Mouse (Mus musculus) neural tube, embryonic 12.5 days (tissue): ENCODE measurements at regions not wholly inside any gene's neighbourhood (a gene's known extent, or its start where the extent isn't known, plus 50 kb on each side); places are given as distances from the start of the nearest gene placed in this dataset.

Source experiments
- ATAC-seq: fragments of 200-750 bp; cut with Nextera tagmentation; 2 replicates; pipeline ENCODE4 v1.8.0; 2017; ENCODE audit warnings: low read depth, mild to moderate bottlenecking, moderate TSS enrichment, moderate library complexity; ENCODE audit not compliant: low FRiP score
- H3K27ac ChIP-seq: fragments of 300-500 bp; sonication (generic); 2 replicates; pipeline ENCODE4 v1.5.1; 2016
- H3K27me3 ChIP-seq: fragments of 300-500 bp; sonication (generic); replicated peaks from 2 replicates; pipeline ENCODE4 v1.6.1; 2016; ENCODE audit warnings: mild to moderate bottlenecking
- H3K36me3 ChIP-seq: fragments of 300-500 bp; sonication (generic); 2 replicates; pipeline ENCODE4 v1.6.1; 2016; ENCODE audit warnings: mild to moderate bottlenecking
- H3K4me1 ChIP-seq: fragments of 300-500 bp; sonication (generic); 2 replicates; pipeline ENCODE4 v1.6.1; 2016
- H3K4me2 ChIP-seq: fragments of 300-500 bp; sonication (generic); replicated peaks from 2 replicates; pipeline ENCODE4 v1.6.1; 2016; ENCODE audit warnings: mild to moderate bottlenecking
- H3K4me3 ChIP-seq: fragments of 300-500 bp; sonication (generic); 2 replicates; pipeline ENCODE4 v1.5.1; 2016
- H3K9ac ChIP-seq: fragments of 300-500 bp; sonication (generic); 2 replicates; pipeline ENCODE4 v1.6.1; 2016; ENCODE audit warnings: mild to moderate bottlenecking
- H3K9me3 ChIP-seq: fragments of 300-500 bp; sonication (generic); 2 replicates; pipeline ENCODE4 v1.6.1; 2016; ENCODE audit warnings: mild to moderate bottlenecking
- WGBS: fragments of 180-500 bp; shearing (Covaris S2); methylation state at CpG from one replicate; pipeline ENCODE4 v1.1.7; 2016; 5-methylcytosine and 5-hydroxymethylcytosine counted together

GRCm38 (mm10) chr6:50982856-50983255 is 328.6 kb upstream of the Npvf start:
- Histone ChIP-seq H3K9ac (no peak overlapping the region), H3K27me3 (no peaks in the 10 kb centered on the region), H3K9me3 (no peaks in the 10 kb centered on the region), H3K4me1 (peaks cover 13% of the 10 kb centered on the region), H3K4me2 (no peak overlapping the region), H3K36me3 (no peaks in the 10 kb centered on the region), H3K27ac (no peak overlapping the region), H3K4me3 (no peak overlapping the region)
- ATAC-seq = no peak
- 77% methylated on average over 4 of the region's 4 CpGs for WGBS

DNA sequence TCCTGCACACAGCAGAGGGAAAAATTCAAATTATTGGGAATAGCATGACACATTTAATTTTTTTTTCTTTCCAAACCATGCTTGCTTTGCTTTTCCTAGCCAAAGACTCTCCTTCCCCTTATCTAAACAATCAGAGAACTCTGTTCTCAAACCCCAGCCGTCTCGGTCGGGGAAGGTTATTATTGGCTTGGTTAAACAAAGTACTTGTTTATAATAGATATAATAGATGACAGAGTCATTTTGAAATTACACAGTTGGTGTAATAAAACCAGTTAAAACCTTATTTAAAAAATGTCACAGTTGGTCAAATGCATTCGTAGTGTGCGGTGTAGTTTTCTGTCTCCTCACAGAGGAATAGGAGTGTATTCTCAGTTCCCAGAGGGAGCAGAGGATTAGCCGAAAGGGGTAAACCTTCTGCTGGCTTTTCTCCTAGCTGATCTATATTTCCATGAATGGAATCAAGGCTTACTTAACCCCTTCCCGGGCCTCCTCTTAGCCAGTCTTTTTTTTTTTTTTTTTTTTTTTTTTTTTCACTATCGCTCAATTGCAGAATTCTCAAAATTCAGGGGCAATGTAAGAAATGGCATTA is 329.4 kb upstream of the Npvf start:
- WGBS = 62% methylated on average over 8 of the region's 8 CpGs
- Histone ChIP-seq H3K4me1 (peaks cover 13% of the 10 kb centered on the region), H3K9ac (no peak overlapping the region), H3K27ac (no peak overlapping the region), H3K4me3 (no peak overlapping the region), H3K4me2 (no peak overlapping the region), H3K36me3 (no peaks in the 10 kb centered on the region), H3K9me3 (no peaks in the 10 kb centered on the region), H3K27me3 (no peaks in the 10 kb centered on the region)
- no peak for ATAC-seq

GRCm38 (mm10) chr6:50984157-50984905 is 330.1 kb upstream of the Npvf start:
- ATAC-seq = no peak
- Histone ChIP-seq H3K9ac (no peak overlapping the region), H3K27ac (no peak overlapping the region)

GRCm38 (mm10) chr6:50986270-50986924 is 332.2 kb upstream of the Npvf start:
- no peak overlapping the region for H3K9ac ChIP-seq
- ATAC-seq = no peak
- no peaks in the 10 kb centered on the region for H3K27me3 ChIP-seq
- H3K4me2 ChIP-seq = no peak overlapping the region
- H3K36me3 ChIP-seq = no peaks in the 10 kb centered on the region
- no peaks in the 10 kb centered on the region for H3K9me3 ChIP-seq
- no peak overlapping the region for H3K4me3 ChIP-seq
- whole genome bisulfite sequencing = 79% methylated on average over 9 of the region's 9 CpGs
- peaks cover 13% of the 10 kb centered on the region for H3K4me1 ChIP-seq
- no peak overlapping the region for H3K27ac ChIP-seq

More at GRCm38 (mm10) chr6:50984157-50984905, 330.1 kb upstream of the Npvf start:
- H3K9me3 ChIP-seq = no peaks in the 10 kb centered on the region
- peaks cover 13% of the 10 kb centered on the region for H3K4me1 ChIP-seq
- H3K27me3 ChIP-seq = no peaks in the 10 kb centered on the region
- H3K4me3 ChIP-seq = no peak overlapping the region
- 43% methylated on average over 11 of the region's 11 CpGs for WGBS
- no peak overlapping the region for H3K4me2 ChIP-seq
- no peaks in the 10 kb centered on the region for H3K36me3 ChIP-seq

- ATAC-seq = no peak
- WGBS = 73% methylated on average over 3 of the region's 3 CpGs
Measured at GRCm38 (mm10) chr6:50988561-50988960, 334.3 kb upstream of the Npvf start.

GRCm38 (mm10) chr6:50991528-50992125 is 337.4 kb upstream of the Npvf start:
- Histone ChIP-seq H3K4me2 (no peak overlapping the region), H3K27ac (no peak overlapping the region)

More at GRCm38 (mm10) chr6:50988561-50988960, 334.3 kb upstream of the Npvf start:
- H3K27me3 ChIP-seq = no peaks in the 10 kb centered on the region
- H3K4me3 ChIP-seq = no peak overlapping the region
- no peak overlapping the region for H3K27ac ChIP-seq
- H3K9me3 ChIP-seq = no peaks in the 10 kb centered on the region
- H3K4me2 ChIP-seq = no peak overlapping the region
- no peaks in the 10 kb centered on the region for H3K36me3 ChIP-seq
- peaks cover 13% of the 10 kb centered on the region for H3K4me1 ChIP-seq
- no peak overlapping the region for H3K9ac ChIP-seq

DNA sequence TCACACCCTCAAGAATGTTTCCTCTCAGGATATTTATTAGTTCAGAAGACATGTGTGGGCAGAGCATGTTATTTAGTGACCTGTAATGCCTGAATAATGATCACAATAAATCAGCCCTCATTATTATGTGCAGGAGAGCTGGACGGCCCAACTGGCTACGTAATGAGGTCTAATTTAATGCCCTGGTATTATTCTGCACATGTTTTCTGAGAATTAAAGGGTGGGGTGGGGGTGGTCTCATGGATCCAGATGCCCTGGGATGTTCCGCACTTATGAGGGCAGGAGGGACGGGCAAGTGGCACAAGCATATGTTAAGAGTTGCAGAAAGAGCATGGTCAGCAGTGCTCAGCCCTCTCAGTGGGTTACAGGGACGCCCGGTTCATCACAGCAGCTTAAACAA is 339.7 kb upstream of the Npvf start:
- Histone ChIP-seq H3K36me3 (no peaks in the 10 kb centered on the region), H3K4me3 (no peak overlapping the region), H3K27ac (no peak overlapping the region), H3K9ac (no peak overlapping the region), H3K27me3 (no peaks in the 10 kb centered on the region), H3K4me2 (no peak overlapping the region), H3K4me1 (peaks cover 3% of the 10 kb centered on the region; the same call in 1 of the 2 replicates), H3K9me3 (no peaks in the 10 kb centered on the region)
- ATAC-seq = no peak
- WGBS = 46% methylated on average over 6 of the region's 6 CpGs

More at GRCm38 (mm10) chr6:50991528-50992125, 337.4 kb upstream of the Npvf start:
- Histone ChIP-seq H3K4me1 (peaks cover 4% of the 10 kb centered on the region; the same call in 1 of the 2 replicates), H3K27me3 (no peaks in the 10 kb centered on the region), H3K9ac (no peak overlapping the region), H3K36me3 (no peaks in the 10 kb centered on the region), H3K4me3 (no peak overlapping the region), H3K9me3 (no peaks in the 10 kb centered on the region)
- WGBS = 82% methylated on average over 8 of the region's 8 CpGs
- ATAC-seq = no peak

- Histone ChIP-seq H3K9me3 (no peaks in the 10 kb centered on the region), H3K36me3 (no peaks in the 10 kb centered on the region), H3K27ac (no peak overlapping the region), H3K27me3 (no peaks in the 10 kb centered on the region), H3K4me1 (0 out of 2 replicates have a peak, but pooled peaks cover 7% of the 10 kb centered on the region), H3K4me3 (no peak overlapping the region), H3K4me2 (no peak overlapping the region), H3K9ac (no peak overlapping the region)
- WGBS = 59% methylated on average over 7 of the region's 7 CpGs
- no peak for ATAC-seq
Measured at GRCm38 (mm10) chr6:51002713-51003112, 348.5 kb upstream of the Npvf start.

DNA sequence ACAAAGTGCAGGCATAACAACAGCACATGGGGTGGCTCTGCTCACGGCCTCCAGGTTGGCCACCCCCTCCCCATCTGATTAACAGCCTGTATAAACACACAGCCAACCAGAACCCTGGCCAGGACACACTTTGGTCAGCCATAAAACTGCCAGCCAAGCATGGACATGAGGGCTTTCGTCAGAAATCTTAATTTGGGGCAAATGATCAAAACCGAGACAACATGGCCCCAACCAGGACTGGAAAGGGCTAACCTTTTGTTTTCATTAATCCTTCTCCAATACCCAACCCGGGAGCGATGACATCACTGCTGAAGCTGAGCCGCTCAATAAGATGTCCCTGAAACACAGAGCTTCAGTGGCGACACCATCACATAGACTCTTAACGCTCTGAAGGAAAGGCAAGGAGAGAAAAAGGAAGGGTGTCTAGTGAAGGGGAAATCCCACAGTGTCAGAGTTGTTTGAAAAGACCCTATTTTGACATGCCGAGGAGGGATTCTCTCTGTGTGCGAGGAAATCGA is 351.9 kb upstream of the Npvf start:
- Histone ChIP-seq H3K4me3 (no peak overlapping the region), H3K27ac (no peak overlapping the region), H3K9me3 (no peaks in the 10 kb centered on the region), H3K4me2 (no peak overlapping the region), H3K4me1 (peaks cover 13% of the 10 kb centered on the region; the same call in 1 of the 2 replicates), H3K9ac (no peak overlapping the region), H3K27me3 (no peaks in the 10 kb centered on the region), H3K36me3 (no peaks in the 10 kb centered on the region)
- WGBS = 54% methylated on average over 11 of the region's 11 CpGs
- ATAC-seq = no peak

DNA sequence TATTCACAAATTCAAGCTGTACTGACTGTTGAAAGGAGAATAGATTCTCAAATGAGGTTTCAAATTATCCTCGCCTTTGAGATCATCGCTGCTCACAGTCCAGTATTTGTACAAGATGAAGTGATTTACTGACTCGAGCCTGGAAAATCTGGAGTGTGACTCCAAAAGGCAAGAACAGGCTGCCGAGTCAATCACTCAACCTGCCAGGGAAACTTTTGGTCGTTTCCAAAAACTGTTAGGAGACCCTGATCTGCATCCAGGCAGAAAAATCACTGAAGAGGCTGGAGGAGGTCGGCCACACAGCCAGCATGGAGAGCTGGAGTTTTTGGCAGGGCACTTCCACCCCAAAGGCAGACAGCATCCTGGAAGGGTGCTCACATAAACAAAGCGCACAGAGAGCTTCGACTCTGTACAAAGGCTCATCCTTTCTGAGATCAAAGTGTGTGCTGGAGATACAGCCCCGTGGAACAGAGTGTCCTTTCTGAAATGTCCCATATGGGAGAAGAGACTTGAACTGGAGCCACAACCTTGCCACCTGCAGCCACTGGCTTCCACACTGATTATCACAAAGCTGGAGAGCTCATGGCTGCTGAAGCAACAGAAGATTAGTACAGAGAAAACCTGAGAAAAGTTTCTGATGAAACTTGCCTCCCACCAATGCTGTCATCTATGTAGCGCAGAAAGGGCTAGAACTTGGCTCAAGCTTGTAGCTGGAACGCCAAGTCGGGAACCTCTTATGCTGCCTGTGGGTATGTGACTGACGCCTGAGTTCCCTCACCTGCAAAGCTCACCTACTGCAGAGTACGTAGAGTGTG is 355.5 kb upstream of the Npvf start:
- no peaks in the 10 kb centered on the region; the same call in 1 of the 2 replicates for H3K27me3 ChIP-seq
- H3K9me3 ChIP-seq = no peaks in the 10 kb centered on the region
- H3K9ac ChIP-seq = no peak overlapping the region
- H3K36me3 ChIP-seq = no peaks in the 10 kb centered on the region
- peaks cover 13% of the 10 kb centered on the region; the same call in 1 of the 2 replicates for H3K4me1 ChIP-seq
- H3K27ac ChIP-seq = no peak overlapping the region
- WGBS = 70% methylated on average over 14 of the region's 14 CpGs
- H3K4me2 ChIP-seq = no peak overlapping the region
- no peak for ATAC-seq
- H3K4me3 ChIP-seq = no peak overlapping the region

DNA sequence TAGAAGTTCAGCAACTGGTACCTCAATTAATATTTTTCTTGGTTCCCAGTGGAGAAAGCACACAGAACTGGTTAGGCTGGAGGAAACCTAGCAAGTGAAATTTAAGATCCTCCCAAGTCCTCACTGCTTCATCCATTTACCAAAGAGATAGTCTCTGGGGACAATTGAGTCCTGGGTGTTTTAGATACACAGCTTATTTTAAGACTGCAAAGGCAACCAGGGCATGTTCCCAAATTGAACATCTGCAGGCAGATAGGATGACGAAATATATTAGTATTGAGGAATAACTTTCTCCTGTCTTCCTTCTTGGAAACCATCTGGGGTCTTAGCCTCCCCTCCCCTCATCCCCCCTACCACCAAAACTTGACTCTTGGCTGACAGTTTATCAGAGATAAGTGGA is 356.3 kb upstream of the Npvf start:
- 86% methylated on average over 1 of the region's 1 CpGs for WGBS
- H3K9me3 ChIP-seq = no peaks in the 10 kb centered on the region
- H3K9ac ChIP-seq = no peak overlapping the region
- H3K27ac ChIP-seq = no peak overlapping the region
- no peaks in the 10 kb centered on the region for H3K36me3 ChIP-seq
- H3K4me1 ChIP-seq = peaks cover 13% of the 10 kb centered on the region; the same call in 1 of the 2 replicates
- H3K27me3 ChIP-seq = no peaks in the 10 kb centered on the region; the same call in 1 of the 2 replicates
- no peak overlapping the region for H3K4me3 ChIP-seq
- no peak overlapping the region for H3K4me2 ChIP-seq
- no peak for ATAC-seq
